Mouse (Mus musculus): Measurements from ENCODE around the gene Birc7. TPM values are rescaled to one million over a fixed set of nuclear protein-coding genes. Genes with fewer than 3 reads are reported as not detected.
A peak's percentile ranks its signal among the peaks of the same experiment; 100 is the strongest.

Birc7 gene
- polyA plus RNA-seq (2015; fragmentation: Nextera tagmentation; extraction: Ambion mirVana): not detected in 2 replicates

DNA sequence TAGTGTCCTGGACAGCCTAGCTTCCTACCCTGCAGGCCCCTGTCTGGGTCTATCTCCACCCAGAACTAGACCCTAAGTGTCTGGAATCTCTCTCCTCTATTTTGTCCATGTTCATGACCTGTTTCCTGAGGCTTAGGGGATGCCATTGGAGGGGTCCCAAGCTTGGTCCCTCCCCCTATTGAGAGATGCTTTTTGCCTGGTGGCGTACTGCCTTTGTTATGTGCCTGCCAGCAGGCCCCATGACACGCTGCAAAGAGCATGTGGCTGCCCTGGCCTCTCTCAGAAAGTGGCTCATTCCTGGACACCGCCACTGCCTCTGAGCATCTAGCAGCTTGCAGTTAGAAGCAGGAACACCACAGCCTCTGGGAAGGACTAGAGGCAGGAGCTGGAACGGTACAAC lies at the start of gene Birc7:
Birc7 (plus strand) TSS at position 301 of the 400 bp plus-strand sequence.

DNA sequence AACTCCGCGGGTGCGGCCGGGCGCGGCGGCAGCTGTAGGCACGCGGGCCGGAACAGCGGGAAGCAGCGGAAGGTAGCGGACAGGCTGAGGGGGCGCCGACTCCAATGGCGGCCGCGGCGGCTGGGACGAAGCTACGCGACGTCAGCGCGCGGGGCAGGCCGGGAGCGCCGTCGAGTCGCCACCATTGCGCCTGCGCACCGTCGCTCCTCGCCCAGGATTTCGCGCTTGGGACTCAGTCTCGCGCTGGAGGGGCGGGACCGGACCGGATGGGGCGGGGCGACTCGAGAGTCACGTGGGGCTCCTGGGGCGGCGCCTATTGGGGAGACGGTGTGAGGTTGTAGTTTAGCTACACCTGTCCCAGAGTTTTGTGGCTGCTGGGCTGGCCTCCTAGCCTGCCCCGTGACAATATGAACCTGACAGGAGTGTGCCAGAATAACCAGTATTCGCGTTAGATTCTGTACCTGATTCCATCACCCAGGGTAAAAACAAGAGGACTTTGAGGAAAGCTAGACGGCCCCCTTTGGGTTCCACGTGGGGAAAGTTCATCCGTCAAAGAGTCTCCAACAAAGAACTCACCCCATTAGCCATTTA lies 7.9 kb upstream of the Birc7 start, which contains the start of gene Ythdf1:
Ythdf1 (minus strand) TSS at position 140 of the 591 bp plus-strand sequence.

DNA sequence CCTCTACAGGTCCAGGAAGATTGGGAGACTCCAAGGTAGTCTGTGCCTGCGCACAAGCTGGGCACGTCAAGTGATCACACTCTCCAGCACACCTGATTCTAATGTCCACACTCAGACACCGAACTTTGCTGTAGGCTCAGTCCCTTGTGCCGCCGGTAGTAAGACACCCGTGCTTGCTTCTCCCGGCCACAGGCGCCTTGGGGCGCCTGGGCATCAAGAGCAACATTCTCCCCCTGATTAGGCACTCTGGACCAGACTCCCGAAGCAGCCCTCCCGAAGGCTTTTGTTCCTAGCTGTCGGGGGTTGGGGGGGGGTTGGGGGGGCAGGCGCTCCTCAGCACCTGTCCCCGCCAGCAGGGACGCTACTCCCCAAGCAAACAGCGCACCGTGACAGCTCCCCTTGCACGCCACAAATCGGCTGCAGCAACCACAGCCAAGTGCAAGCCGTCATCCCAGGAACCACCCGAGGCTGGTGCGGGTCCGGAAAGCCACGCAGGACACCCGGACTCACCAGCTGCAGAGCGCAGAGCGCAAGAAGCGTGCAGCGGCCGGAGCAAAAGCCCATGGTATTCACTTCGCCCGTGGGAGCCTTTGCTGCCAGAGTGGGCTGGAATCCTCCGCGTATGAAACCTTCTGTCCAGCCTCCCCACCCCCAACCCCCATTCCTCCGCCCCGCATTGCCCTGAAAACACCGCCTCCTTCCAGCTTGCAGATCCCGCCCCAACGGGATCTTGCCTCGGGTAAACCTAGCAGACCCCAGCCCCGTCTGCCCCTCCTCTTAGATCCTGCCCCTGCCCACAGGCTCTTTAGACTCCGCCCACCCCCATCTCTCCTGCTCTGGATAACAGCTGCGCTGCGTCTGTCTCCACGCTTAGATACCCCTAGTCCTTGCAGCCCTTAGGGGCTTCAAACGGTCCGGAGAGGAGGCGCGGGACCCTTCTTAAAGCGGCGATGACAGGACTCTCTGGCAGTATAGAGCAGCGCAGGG lies 25.5 kb downstream of the Birc7 start, which contains the start of gene Nkain4:
Nkain4 (minus strand) TSS at position 639 of the 987 bp plus-strand sequence.

DNA sequence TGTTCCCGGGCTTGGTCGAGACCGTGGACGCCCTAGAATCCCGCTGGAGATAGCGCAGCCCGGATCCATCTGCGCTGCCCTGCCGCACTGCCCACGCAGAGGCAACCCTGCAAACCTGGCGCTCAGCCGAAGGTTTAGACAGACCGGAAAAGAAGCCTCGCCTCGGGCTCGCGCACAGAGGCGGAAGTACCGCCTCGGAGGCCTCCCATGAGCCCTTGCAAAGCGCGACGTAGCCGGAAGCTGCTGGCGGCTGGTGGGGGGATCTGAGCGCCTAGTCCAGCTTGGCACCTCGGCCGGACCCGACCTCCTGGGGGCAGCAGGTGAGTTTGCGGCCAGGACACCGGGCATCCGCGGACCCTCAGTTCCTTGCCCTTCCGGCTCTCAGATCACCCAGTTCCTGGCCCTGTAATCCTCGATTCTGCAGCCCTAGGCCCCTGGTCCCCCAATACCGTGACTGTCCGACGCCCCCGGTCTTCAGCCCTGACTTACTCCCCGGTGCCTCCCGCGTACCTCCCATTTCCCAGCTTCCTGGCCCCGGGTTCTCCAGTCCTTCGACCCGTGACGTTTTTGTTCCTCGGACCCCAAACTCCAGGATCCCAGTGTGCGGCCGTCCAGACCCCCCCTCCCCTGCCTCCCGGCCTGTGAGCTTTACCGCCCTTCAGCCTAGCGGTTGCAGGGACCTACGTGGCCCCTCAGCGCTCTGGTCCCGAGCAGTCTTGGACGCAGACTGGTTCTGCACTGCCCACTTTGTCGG lies 38.4 kb downstream of the Birc7 start, which contains the start of gene Arfgap1:
Arfgap1 (plus strand) TSS at position 216 of the 754 bp plus-strand sequence.

Small RNA genes lying within 50 kb of the gene (microRNA-seq; reads per million reads assigned to microRNA genes)
- 3.5 reads per million, percentile 3 among the genes with 10 or more reads in this experiment for gene Mir124a-3

Other genes with a start within 250 kb of the Birc7 start
- gene Dido1, start 219.0 kb upstream of the Birc7 start, polyA plus RNA-seq (2015; fragmentation: Nextera tagmentation; extraction: Ambion mirVana): 23.4 and 27.4 TPM in 2 replicates
- gene Gid8, start 218.9 kb upstream of the Birc7 start, polyA plus RNA-seq (2015; fragmentation: Nextera tagmentation; extraction: Ambion mirVana): 48.2 and 50.1 TPM in 2 replicates
- gene Slc17a9, start 203.8 kb upstream of the Birc7 start, polyA plus RNA-seq (2015; fragmentation: Nextera tagmentation; extraction: Ambion mirVana): 0.31 TPM in 2 replicates
- gene Bhlhe23, start 152.1 kb upstream of the Birc7 start, polyA plus RNA-seq (2015; fragmentation: Nextera tagmentation; extraction: Ambion mirVana): 0.76 and 0.84 TPM in 2 replicates
- 49.8 and 52.6 TPM in 2 replicates for gene Ythdf1, start 8.1 kb upstream of the Birc7 start, polyA plus RNA-seq (2015; fragmentation: Nextera tagmentation; extraction: Ambion mirVana)
- 129 and 136 TPM in 2 replicates for gene Nkain4, start 25.7 kb downstream of the Birc7 start, polyA plus RNA-seq (2015; fragmentation: Nextera tagmentation; extraction: Ambion mirVana)
- gene Arfgap1, start 38.2 kb downstream of the Birc7 start, polyA plus RNA-seq (2015; fragmentation: Nextera tagmentation; extraction: Ambion mirVana): 99.8 and 111 TPM in 2 replicates
- gene Col20a1, start 57.5 kb downstream of the Birc7 start, polyA plus RNA-seq (2015; fragmentation: Nextera tagmentation; extraction: Ambion mirVana): 0.12 and 0.42 TPM in 2 replicates
- 51.0 and 55.6 TPM in 2 replicates for gene Chrna4, start 114.5 kb downstream of the Birc7 start, polyA plus RNA-seq (2015; fragmentation: Nextera tagmentation; extraction: Ambion mirVana)
- gene Kcnq2, start 206.3 kb downstream of the Birc7 start, polyA plus RNA-seq (2015; fragmentation: Nextera tagmentation; extraction: Ambion mirVana): 33.0 and 38.9 TPM in 2 replicates
- gene Eef1a2, start 228.0 kb downstream of the Birc7 start, polyA plus RNA-seq (2015; fragmentation: Nextera tagmentation; extraction: Ambion mirVana): 36.2 and 38.2 TPM in 2 replicates